Mouse (Mus musculus) spleen, postnatal 4 days (tissue): ENCODE results near the gene Sh2d7.
"Not testable (repeated sequence)": the region's sequence is repeated elsewhere in the genome, so short reads cannot be mapped to it uniquely, and the experiment has no call there.

Source experiments
- DNase-seq, 2 experiments: peaks; one replicate each; pipeline ENCODE4 v3.0.0; 2022; ENCODE audit warnings: low spot score in 2 of 2

Gene Sh2d7

DNA sequence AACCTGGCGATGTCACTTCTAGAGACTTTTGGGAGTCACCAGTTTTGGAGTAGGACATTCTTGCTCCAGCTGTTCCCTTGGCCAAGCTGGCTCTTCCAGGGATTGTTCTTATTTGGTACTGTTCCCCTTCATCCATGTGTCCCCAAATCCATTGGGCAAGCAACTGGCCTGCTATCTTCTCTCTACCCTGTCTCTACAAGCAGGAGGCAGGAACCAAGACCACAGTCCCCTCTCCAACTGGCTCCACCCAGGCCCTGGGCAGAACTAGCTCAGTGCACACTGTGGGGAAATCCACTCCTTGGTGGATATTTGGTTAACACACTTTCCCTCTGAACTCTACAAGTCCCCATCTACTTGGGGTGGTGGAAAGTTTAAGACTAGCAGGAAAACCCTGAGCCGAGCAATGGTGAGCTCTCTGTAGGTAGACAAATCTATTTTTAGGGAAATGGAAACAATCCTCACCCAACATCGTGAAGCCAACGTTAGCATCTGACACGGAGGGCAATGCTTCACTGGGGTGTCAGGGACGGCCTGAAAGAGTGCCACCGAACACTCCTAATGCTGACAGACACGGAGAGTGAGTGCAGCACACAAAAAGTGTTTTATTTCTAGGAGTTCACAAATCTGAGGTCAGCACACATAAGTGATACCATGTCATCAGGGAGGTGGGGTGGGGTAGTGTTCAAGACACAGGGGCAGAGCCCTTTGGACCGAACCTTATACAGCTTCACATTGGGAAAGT, 5.6 kb downstream of the Sh2d7 start:
- no peak for DNase-seq

DNA sequence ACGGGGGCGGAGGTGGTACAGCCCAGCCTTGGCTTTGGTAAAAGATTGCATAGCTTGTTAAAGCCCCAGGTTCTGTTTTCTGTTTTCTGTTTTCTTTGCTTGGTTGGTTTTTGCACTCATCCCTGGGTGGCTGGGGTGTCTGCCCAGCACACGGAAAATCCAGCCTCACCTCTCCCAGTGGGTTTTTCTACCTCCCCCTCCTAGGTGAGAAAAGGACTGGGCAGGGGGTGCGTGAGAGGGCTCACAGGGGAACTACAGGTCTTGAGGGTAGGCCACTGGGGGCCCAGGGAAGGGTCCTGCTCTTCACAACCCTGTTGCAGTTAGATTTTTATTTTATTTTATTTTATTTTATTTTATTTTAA, 6.2 kb downstream of the Sh2d7 start:
- DNase-seq: no peak

DNA sequence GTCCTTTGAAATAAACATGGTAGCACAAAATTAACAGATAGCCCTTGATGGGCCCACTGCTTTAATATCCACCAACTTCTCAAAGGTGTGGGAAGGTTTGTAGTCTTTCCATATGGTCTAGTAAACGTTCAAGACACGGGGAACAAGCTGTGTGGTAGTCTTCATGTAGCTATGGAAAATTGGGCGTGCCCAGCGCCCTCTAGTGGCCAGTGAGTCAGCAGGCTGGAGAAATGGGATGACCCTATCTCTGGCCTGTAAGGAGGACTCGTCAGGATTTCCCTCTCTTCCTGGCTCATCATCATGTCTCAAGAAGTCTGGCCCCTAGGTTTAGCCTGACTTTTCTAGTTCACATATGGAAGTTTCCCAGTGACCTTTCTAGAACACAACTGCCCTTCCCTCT, 8.8 kb downstream of the Sh2d7 start:
- DNase-seq: peak; percentile 36 to 82

DNA sequence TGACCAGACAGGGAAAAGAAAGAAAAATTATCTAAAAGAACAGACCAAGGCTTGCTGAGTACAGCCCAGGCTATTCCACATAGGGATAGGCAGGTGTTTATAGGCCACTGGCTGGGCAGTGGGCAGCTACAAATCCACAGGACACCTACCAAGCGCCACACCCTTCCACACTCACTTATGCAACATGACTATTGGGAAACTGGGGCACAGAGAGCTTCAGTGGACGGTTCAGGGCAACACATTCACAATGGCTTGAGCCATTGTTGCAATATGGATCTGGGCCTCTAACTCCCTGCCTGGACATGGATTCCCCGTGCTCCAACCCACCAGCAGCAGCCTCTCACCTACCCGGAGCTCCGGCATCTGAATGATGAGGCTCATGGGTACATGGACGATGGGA, 10.6 kb downstream of the Sh2d7 start:
- no peak for DNase-seq

DNA sequence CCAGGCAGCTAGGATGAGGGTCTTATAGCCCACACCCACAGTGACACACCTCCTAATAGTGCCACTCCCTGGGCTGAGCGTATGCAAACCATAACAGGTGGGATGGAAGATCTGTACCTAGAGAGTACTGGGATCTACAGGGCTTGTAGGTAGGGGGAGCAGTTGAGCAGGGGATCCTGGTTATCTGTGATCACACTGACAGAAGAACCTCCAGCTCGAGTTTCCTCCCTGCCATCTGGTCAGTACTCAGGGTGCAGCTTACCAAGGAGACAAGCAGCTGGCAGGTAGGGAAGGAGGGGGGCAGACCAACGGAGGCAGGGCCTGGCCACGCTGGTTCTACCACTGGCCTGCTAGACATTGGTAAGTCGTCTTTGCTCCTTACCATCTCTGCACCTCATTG, 13.6 kb downstream of the Sh2d7 start:
- DNase-seq: peak in 1 of 2 experiments; percentile 31

DNA sequence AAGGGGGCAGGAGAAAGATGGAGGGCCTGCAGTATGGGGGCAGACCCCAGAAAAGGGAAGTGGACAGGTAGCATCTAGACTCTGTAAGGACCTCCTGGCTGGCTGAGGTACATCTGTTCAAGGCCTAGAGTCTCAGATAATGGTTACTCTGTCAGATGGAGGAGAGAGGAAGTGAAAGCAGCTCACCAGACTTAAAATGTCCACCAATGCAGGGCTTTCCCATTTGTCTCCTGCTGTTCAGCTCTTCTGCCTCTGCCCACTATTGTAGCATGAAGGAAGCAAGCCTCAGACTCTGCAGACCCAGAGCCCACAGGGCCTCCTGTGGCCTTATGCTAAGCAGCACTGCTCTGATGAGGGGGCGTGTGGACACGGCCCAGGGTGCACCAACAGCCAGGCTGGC, 16.3 kb downstream of the Sh2d7 start:
- DNase-seq: no peak

DNA sequence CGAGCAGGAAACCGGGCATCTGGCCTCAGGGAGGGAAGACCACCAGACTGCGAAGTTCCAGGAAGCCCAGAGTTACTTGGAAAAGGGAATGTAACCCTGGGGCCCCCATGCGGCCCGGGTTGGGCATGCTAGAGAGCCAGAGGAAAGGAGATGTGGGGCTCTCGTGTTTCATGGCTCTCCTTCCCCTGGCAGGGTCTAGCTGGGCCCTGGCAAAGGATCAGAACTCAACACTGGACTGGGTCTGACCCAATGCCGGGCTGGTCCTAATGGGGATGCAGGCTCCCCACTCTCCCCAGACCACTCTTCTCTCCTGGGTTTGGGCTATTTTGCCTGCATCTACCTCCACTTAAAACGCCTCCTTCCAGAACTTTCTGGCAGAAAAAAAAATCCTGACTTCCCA, 19.9 kb downstream of the Sh2d7 start:
- DNase-seq: no peak

DNA sequence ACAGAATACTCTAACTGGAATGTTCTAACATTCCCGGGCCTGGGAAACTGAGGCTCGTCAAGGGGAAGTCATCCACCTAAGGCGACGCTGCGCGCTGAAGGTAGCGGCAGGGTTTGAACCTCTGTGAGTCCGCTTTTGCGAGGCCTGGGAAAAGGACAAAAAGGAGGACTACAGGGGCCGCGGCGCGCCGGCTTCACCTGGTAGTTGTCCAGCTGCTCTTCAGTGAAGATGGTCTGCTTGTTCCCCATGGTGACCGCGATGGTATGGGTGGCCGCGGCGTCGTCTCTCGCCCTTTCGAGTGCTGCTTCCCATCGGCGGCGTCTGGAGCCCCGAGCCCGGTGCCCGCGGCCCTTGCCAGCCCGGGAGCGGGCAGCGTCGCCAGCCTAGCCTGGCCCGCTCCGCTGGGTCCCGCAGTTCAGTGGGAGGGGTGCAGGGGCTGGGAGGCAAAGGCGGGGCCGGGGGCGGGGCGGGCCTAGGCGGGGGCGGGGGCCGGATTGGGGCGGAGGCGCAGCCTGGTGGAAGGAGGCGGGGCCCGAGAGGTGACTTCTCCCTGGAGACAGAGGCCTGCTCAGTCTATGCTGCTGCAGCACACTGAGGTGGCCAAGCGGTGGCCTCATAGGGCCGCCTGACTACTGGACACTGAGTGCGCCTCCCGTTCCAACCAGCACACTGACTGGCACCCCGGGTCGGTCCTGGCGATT, 21.1 kb downstream of the Sh2d7 start, which contains the start of gene Cib2:
Cib2 (minus strand) TSS at position 448 of the 701 bp plus-strand sequence.
- DNase-seq: peak; percentile 75 to 87

DNA sequence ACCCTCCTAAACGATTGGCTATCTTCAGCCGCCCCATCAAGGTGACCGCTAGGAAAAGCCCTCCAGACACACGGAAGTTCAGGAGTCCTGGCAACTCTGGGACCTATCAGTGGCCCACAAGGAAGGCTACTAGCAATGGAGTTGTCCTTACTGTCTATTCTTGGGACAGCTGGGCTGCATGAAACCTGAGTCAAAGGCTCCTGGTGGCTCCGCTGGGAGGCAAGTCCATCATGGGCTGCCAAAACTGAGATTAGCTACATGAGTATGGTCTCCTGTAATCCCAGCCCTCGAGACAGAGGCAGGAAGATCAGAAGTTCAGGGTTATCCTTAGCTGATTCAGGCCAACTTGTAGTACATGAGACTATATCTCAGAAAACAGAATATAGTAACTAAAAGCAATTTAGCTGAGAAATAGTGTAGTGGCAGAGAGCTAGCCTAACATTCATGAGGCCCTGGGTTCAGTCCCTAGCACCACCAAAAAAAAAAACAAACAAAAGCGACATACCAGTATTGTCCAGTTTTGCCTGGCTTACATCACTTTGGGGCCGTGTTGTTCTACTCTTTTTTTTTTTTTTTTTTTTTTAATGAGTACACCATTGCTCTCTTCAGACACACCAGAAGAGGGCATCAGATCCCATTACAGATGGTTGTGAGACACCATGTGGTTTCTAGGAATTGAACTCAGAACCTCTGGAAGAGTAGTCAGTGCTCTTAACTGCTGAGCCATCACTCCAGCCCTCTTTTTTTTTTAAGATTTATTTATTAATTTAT, 22.2 kb downstream of the Sh2d7 start:
- no peak for DNase-seq

DNA sequence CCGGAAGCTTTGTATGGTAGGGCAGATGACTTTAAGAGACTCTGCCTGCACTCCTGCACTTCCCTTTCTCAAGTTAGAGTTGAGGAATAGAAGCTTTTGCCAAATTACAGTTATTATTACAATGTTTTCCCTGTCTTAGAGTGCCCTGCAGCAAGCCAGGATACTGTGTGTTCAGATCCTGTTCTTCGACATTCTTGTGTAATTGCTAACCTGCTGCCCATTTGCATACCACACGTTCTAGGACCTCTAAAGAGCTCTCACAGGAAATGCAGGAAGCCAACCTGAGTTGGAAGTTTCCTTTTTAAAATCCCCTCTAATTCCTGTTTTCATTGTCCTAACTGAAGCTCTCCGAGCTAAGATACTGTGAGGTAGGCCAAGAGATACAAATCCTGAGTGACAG, 28.2 kb downstream of the Sh2d7 start:
- DNase-seq: no peak

DNA sequence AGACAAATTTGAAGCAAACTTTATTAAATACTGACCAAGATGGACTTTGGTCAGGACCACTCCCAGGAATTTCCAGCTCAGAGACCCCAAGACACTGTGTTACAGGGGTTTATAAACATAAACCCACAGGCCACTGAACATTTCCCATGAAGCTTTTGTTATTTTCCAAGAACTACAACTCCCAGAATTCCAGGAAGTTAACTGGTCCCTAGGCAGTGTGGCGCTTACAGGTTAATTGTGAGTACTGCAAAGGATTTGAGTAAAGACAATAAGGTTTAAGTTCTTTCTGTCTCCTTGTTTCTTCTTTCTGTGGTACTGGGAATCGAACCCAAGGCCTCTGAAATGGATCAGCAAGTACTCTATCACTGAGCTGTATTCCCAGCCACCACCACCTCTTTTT, 29.9 kb downstream of the Sh2d7 start:
- DNase-seq: no peak

DNA sequence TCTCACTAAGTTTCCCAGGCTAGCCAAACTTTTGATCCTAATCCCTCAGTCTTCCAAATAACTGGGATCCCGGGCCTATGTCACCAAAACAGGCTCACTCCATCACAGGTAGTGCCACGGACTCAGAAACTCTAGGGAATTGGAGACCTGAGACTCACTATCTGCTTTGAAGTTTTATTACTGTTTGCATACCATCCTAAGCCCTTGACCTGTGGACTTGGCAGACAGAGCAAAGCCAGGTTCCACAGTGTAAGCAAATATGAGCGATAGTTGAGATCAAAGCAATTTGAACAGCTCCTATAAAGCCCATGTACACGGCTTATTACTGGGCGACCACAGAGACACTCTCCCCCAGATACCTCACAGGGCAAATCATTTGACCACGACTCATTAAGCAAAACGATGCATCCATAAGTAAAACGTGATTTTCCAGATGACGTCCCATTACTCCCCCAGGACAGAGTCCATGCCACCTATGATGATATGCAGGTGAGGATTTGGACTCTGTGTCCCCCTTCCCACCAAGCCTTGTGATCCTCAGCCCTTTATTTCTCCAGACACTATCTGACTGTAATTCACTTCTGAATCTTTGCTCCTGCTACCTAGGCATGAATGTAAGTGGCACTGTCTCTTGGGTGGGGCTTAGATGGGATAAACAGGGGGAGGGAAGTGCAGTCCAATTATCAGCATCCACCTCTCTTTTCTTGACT, 32.5 kb downstream of the Sh2d7 start:
- DNase-seq: no peak

DNA sequence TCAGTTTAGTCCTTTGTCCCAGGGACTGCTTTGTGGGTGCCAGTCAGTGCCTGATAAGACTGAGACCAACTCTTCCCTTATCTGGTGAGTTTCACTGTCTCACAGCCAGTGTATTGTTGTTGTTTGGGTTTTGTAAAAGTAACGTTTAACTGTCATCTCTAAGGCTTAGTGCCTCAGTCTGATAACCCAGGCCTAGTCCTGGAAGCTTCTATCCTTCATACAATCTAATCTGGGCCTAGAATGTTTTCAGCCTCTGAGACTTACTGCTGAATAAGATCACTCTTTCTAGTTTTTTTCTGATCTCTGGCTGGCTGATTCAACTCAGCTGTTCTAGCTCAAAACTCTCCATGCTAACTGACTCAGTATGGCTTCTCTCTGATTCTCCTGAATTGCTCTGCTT, 44.9 kb downstream of the Sh2d7 start:
- no peak for DNase-seq

DNA sequence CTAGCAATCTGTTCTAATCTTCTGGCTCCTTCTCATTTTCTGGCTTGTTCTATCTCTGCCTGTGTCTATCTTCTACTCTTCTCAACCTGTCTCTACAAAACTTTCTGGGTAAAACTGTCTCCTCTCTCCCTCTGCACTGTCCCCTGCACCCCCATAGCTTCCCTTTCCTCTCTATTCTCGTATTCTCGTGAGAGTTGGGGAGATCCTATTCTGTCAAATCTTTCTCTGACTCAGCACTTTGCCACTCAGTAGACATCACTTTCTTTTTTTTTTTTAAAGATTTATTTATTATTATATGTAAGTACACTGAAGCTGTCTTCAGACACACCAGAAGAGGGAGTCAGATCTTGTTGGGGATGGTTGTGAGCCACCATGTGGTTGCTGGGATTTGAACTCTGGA, 45.3 kb downstream of the Sh2d7 start:
- DNase-seq: not testable (repeated sequence)

DNA sequence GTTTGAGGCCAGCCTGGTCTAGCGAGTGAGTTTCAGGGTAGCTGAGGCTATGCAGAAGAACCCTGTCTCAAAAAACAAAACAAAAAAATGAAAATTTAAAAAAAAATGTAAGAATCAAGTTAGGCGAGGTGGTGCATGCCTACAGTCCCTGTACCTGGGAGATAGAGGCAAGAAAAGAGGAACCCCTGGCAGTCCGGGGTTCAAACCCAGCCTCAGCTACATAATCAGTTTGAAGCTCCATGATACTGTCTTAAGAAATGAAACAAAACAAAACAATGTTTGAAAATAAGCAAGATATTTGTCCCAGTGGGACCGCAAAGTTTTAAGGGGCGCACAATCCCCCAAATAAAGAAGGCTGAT, 47.0 kb downstream of the Sh2d7 start:
- DNase-seq: no peak

DNA sequence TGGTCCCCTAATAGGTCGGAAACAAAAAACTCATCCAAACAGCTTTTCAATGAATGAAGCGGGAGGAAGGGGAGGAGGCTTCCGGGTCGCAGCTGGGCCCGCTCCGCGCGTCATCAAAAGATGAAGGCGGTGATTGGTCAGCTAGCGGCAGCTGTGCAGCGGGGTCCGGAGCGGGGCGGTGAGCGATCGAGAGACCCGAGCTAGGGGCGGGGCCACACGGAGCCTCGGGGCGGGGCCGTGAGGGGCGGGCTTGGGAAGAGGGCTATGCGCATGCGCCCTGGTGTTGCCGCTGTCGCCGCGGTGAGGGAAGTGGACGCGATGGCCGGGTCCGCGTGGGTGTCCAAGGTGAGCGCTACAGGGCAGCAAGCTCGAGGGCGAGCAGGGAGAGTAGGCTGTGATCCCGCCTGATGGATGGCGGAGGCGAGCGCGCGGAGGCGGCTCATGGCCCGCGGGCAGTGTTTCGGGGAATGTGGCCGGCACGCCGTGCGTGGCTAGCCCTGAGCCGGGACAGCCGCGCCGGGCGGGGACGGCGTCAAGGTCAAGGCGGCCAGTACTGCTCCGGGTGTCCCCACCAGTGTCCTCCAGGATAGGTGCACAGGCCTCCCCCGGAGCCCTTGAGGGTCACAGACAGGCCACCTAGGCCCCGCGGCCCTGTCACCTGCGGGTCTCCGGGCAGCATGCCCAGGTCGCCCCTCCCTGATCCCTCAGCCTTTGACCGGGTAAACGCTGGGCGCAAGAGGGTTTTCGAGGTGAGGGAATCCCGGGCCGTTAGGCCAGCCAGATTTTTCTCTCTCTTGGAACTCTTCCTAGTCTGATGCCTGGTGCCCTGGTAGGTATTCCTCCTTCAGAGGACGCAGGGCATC, 47.6 kb downstream of the Sh2d7 start, which contains the start of gene Idh3a:
Idh3a (plus strand) TSS at position 136 of the 863 bp plus-strand sequence.
- DNase-seq: peak; percentile 98 to 99

DNA sequence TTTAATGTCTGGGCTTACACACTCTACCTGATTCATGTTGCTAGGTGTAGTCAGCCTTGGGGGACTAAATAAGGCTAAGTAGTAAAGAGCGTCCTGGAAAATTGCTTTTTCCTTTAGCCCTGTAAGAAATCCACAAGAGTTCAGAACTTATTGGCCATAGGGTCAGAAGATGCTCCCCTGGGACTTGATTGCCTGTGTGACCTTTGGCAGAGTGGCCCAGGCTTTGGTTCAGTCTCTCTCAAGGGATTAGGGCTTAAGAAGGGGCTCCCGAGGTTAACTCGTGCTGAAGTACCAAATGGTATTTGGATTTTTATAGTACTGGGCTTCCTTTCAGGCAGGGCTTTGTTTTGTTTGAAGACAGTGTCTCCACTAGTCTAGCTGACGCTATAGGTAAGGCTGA, 49.1 kb downstream of the Sh2d7 start:
- no peak for DNase-seq

DNA sequence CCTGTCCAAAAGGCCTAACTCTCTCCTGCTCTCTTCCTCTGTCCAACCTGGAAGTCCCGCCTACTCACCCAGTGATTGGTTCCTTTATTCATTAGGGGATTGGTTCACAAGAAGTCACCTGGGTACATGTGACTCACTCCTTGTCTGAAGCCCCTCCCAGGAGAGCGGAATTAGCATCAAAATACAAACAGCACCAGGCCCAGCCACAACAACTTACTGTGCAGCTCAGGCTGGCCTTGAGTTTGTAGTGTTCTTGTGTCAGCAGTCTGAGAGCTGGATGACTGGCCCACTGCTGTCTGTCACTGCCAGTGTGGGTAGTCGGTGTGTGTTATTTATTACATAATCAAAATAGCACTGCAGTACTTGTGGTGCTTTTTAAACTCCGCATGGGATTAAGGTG, 54.9 kb downstream of the Sh2d7 start:
- not testable (repeated sequence) for DNase-seq
